Mouse (Mus musculus): Measurements from ENCODE around the gene Mdc1. TPM values are rescaled to one million over a fixed set of nuclear protein-coding genes. Genes with fewer than 3 reads are reported as not detected.

Gene Mdc1
- polyA plus RNA-seq, 1 experiment from 2014 or later: 7.9 TPM

GRCm38 (mm10) chr17:35859835-35860234 is 18.5 kb downstream of the Mdc1 start:
- H3K4me3 ChIP-seq (replicated peaks): no peak overlapping the region
- H3K9ac ChIP-seq (replicated peaks): no peak overlapping the region
- H3K27ac ChIP-seq (replicated peaks): no peak overlapping the region
- H3K4me2 ChIP-seq: no peak overlapping the region
- H3K4me1 ChIP-seq: peaks cover 24% of the 10 kb centered on the region
- no peaks in the 10 kb centered on the region for H3K9me3 ChIP-seq (replicated peaks)
- H3K36me3 ChIP-seq: peaks cover 24% of the 10 kb centered on the region
- WGBS: 64% methylated on average over 2 of the region's 2 CpGs
- no peak for ATAC-seq (ENCODE audit: low FRiP score)
- no peaks in the 10 kb centered on the region for H3K27me3 ChIP-seq (replicated peaks)

GRCm38 (mm10) chr17:35860831-35861197 is 19.5 kb downstream of the Mdc1 start:
- peak overlapping the region; percentile 97 for H3K27ac ChIP-seq (replicated peaks)
- no peaks in the 10 kb centered on the region for H3K27me3 ChIP-seq (replicated peaks)
- peak overlapping the region; percentile 73 for H3K4me3 ChIP-seq (replicated peaks)
- peak overlapping the region; percentile 82 for H3K9ac ChIP-seq (replicated peaks)
- WGBS: 4% methylated on average over 12 of the region's 12 CpGs
- peaks cover 24% of the 10 kb centered on the region for H3K36me3 ChIP-seq
- no peaks in the 10 kb centered on the region for H3K9me3 ChIP-seq (replicated peaks)
- no peak for ATAC-seq (ENCODE audit: low FRiP score)
- peaks cover 30% of the 10 kb centered on the region for H3K4me1 ChIP-seq
- H3K4me2 ChIP-seq: peak overlapping the region; percentile 57

- ATAC-seq (ENCODE audit: low FRiP score): peak; percentile 91
- WGBS: under 1% methylated on average over 47 of the region's 47 CpGs
- Histone ChIP-seq H3K4me3 (replicated peaks) (peak within 1 kb of the TSS; percentile 73), H3K27me3 (replicated peaks) (no peaks in the 10 kb centered on the region), H3K9ac (replicated peaks) (peak within 1 kb of the TSS; percentile 82), H3K9me3 (replicated peaks) (no peaks in the 10 kb centered on the region), H3K36me3 (peaks cover 24% of the 10 kb centered on the region), H3K27ac (replicated peaks) (peak within 1 kb of the TSS; percentile 97), H3K4me2 (peak within 1 kb of the TSS; percentile 57), H3K4me1 (peaks cover 30% of the 10 kb centered on the region)
Observed at GRCm38 (mm10) chr17:35861198-35861857, 20.0 kb downstream of the Mdc1 start, which contains the start of gene Nrm. Nrm (plus strand) TSS chr17:35861318.

GRCm38 (mm10) chr17:35864832-35865353 is 23.6 kb downstream of the Mdc1 start:
- H3K4me1 ChIP-seq: peaks cover 63% of the 10 kb centered on the region
- ATAC-seq (ENCODE audit: low FRiP score): no peak
- 28% methylated on average over 10 of the region's 10 CpGs for WGBS
- H3K27me3 ChIP-seq (replicated peaks): no peaks in the 10 kb centered on the region
- H3K4me3 ChIP-seq (replicated peaks): peak overlapping the region; percentile 66
- H3K4me2 ChIP-seq: peak overlapping the region; percentile 90
- peak overlapping the region; percentile 95 for H3K27ac ChIP-seq (replicated peaks)
- H3K9ac ChIP-seq (replicated peaks): peak overlapping the region; percentile 81
- no peaks in the 10 kb centered on the region for H3K9me3 ChIP-seq (replicated peaks)
- H3K36me3 ChIP-seq: no peaks in the 10 kb centered on the region

GRCm38 (mm10) chr17:35865481-35866280 is 24.4 kb downstream of the Mdc1 start, which contains the start of gene Ppp1r18:
Ppp1r18 (plus strand) TSS chr17:35865593.
- Histone ChIP-seq H3K27ac (replicated peaks) (peak within 1 kb of the TSS; percentile 95), H3K9ac (replicated peaks) (peak within 1 kb of the TSS; percentile 81), H3K9me3 (replicated peaks) (no peaks in the 10 kb centered on the region), H3K4me2 (peak within 1 kb of the TSS; percentile 90), H3K4me3 (replicated peaks) (peak within 1 kb of the TSS; percentile 66), H3K27me3 (replicated peaks) (no peaks in the 10 kb centered on the region), H3K4me1 (peaks cover 65% of the 10 kb centered on the region), H3K36me3 (no peaks in the 10 kb centered on the region)
- peak; percentile 66 for ATAC-seq (ENCODE audit: low FRiP score)
- WGBS: under 1% methylated on average over 46 of the region's 48 CpGs

- peak overlapping the region; percentile 81 for H3K9ac ChIP-seq (replicated peaks)
- H3K4me2 ChIP-seq: peak overlapping the region; percentile 90
- no peaks in the 10 kb centered on the region for H3K27me3 ChIP-seq (replicated peaks)
- no peaks in the 10 kb centered on the region; the same call in 1 of the 2 replicates for H3K36me3 ChIP-seq
- ATAC-seq (ENCODE audit: low FRiP score): peak; percentile 44
- peak overlapping the region; percentile 66 for H3K4me3 ChIP-seq (replicated peaks)
- H3K4me1 ChIP-seq: peaks cover 69% of the 10 kb centered on the region
- H3K27ac ChIP-seq (replicated peaks): peak overlapping the region; percentile 95
- WGBS: under 1% methylated on average over 36 of the region's 38 CpGs
- no peaks in the 10 kb centered on the region for H3K9me3 ChIP-seq (replicated peaks)
Observed at GRCm38 (mm10) chr17:35866281-35866831, 25.0 kb downstream of the Mdc1 start.

- no peaks in the 10 kb centered on the region for H3K27me3 ChIP-seq (replicated peaks)
- no peaks in the 10 kb centered on the region; the same call in 1 of the 2 replicates for H3K36me3 ChIP-seq
- H3K9ac ChIP-seq (replicated peaks): peak overlapping the region; percentile 81
- H3K4me1 ChIP-seq: peaks cover 69% of the 10 kb centered on the region
- H3K27ac ChIP-seq (replicated peaks): peak overlapping the region; percentile 95
- peak overlapping the region; percentile 90 for H3K4me2 ChIP-seq
- 7% methylated on average over 26 of the region's 26 CpGs for WGBS
- H3K9me3 ChIP-seq (replicated peaks): no peaks in the 10 kb centered on the region
- no peak for ATAC-seq (ENCODE audit: low FRiP score)
- peak overlapping the region; percentile 66 for H3K4me3 ChIP-seq (replicated peaks)
Observed at GRCm38 (mm10) chr17:35866911-35867890, 25.9 kb downstream of the Mdc1 start.

- H3K27me3 ChIP-seq (replicated peaks): no peaks in the 10 kb centered on the region
- peak overlapping the region; percentile 90 for H3K4me2 ChIP-seq
- H3K4me1 ChIP-seq: peaks cover 79% of the 10 kb centered on the region
- no peaks in the 10 kb centered on the region for H3K9me3 ChIP-seq (replicated peaks)
- no peaks in the 10 kb centered on the region; the same call in 1 of the 2 replicates for H3K36me3 ChIP-seq
- peak overlapping the region; percentile 81 for H3K9ac ChIP-seq (replicated peaks)
- ATAC-seq (ENCODE audit: low FRiP score): no peak
- peak overlapping the region; percentile 66 for H3K4me3 ChIP-seq (replicated peaks)
- H3K27ac ChIP-seq (replicated peaks): peak overlapping the region; percentile 95
- 36% methylated on average over 17 of the region's 17 CpGs for WGBS
Observed at GRCm38 (mm10) chr17:35868165-35868820, 27.0 kb downstream of the Mdc1 start.

- peaks cover under 1% of the 10 kb centered on the region; the same call in 1 of the 2 replicates for H3K36me3 ChIP-seq
- peak overlapping the region; percentile 66 for H3K4me3 ChIP-seq (replicated peaks)
- H3K27ac ChIP-seq (replicated peaks): peak overlapping the region; percentile 95
- H3K27me3 ChIP-seq (replicated peaks): no peaks in the 10 kb centered on the region
- peaks cover 83% of the 10 kb centered on the region for H3K4me1 ChIP-seq
- H3K9me3 ChIP-seq (replicated peaks): no peaks in the 10 kb centered on the region
- ATAC-seq (ENCODE audit: low FRiP score): no peak
- WGBS: 7% methylated on average over 7 of the region's 7 CpGs
- H3K4me2 ChIP-seq: peak overlapping the region; percentile 90
- peak overlapping the region; percentile 81 for H3K9ac ChIP-seq (replicated peaks)
Observed at GRCm38 (mm10) chr17:35868961-35869345, 27.6 kb downstream of the Mdc1 start.

GRCm38 (mm10) chr17:35869346-35870067 is 28.2 kb downstream of the Mdc1 start:
- Histone ChIP-seq H3K27me3 (replicated peaks) (no peaks in the 10 kb centered on the region), H3K9me3 (replicated peaks) (no peaks in the 10 kb centered on the region), H3K4me3 (replicated peaks) (peak overlapping the region; percentile 66), H3K9ac (replicated peaks) (peak overlapping the region; percentile 81), H3K4me1 (peaks cover 83% of the 10 kb centered on the region), H3K36me3 (peaks cover 6% of the 10 kb centered on the region), H3K4me2 (peak overlapping the region; percentile 90), H3K27ac (replicated peaks) (peak overlapping the region; percentile 95)
- ATAC-seq (ENCODE audit: low FRiP score): no peak
- WGBS: 4% methylated on average over 7 of the region's 7 CpGs
